Mouse (Mus musculus) small intestine, adult 2 months (tissue): Measurements from ENCODE around the gene Ermard. TPM values are rescaled to one million over a fixed set of nuclear protein-coding genes. Genes with fewer than 3 reads are reported as not detected.

Source experiments
- H3K27ac ChIP-seq: fragments of 200-500 bp; 2 replicates; pipeline ENCODE4 v1.5.1; 2012; ENCODE audit warnings: low read depth, low read length, control low read depth, inconsistent platforms; ENCODE audit not compliant: insufficient read depth
- H3K27me3 ChIP-seq: fragments of 200-500 bp; 2 replicates; pipeline ENCODE4 v1.6.1; 2012; ENCODE audit warnings: mild to moderate bottlenecking, moderate library complexity, low read length, inconsistent platforms; ENCODE audit not compliant: control insufficient read depth, insufficient read depth
- H3K36me3 ChIP-seq: fragments of 200-500 bp; 2 replicates; pipeline ENCODE4 v1.6.1; 2012; ENCODE audit warnings: mild to moderate bottlenecking, low read length, control low read depth, inconsistent platforms; ENCODE audit not compliant: control insufficient read depth, insufficient read depth
- H3K4me1 ChIP-seq: fragments of 200-500 bp; 2 replicates; pipeline ENCODE4 v1.6.1; 2012; ENCODE audit warnings: low read length, inconsistent platforms, mixed read lengths; ENCODE audit not compliant: control insufficient read depth, insufficient read depth, insufficient read length
- H3K4me3 ChIP-seq: fragments of 200-500 bp; 2 replicates; pipeline ENCODE4 v1.5.1; 2012; ENCODE audit warnings: low read depth, mild to moderate bottlenecking, control low read depth, inconsistent platforms, low read length, moderate library complexity
- CTCF ChIP-seq: fragments of 200-500 bp; IDR thresholded peaks from 2 replicates; pipeline ENCODE4 v1.5.1; 2012; ENCODE audit warnings: low read depth, mild to moderate bottlenecking, control low read depth, inconsistent platforms, low read length, moderate library complexity, mixed read lengths; ENCODE audit not compliant: insufficient replicate concordance, insufficient read length; ENCODE audit errors: extremely low read depth
- POLR2A ChIP-seq: fragments of 200-500 bp; IDR thresholded peaks from 2 replicates; pipeline ENCODE4 v1.6.1; 2012; ENCODE audit warnings: low read depth, mild to moderate bottlenecking, control low read depth, inconsistent platforms, low read length, moderate library complexity
- WGBS: fragments of 180-500 bp; shearing (Covaris S2); methylation state at CpG from one replicate; pipeline ENCODE4 v1.1.7; 2018; 5-methylcytosine and 5-hydroxymethylcytosine counted together
- polyA plus RNA-seq: library from polyadenylated mRNA; depleted of rRNA; stranded (reverse); fragments of >200 nt; gene quantifications from 2 replicates; pipeline ENCODE4 v1.2.3, GENCODE M21; 2012

Ermard gene
- polyA plus RNA-seq, 1 experiment = 18.9 TPM

- no peak overlapping the region for H3K4me3 ChIP-seq
- H3K36me3 ChIP-seq = peaks cover 43% of the 10 kb centered on the region
- H3K27ac ChIP-seq = no peak overlapping the region
- TF ChIP-seq CTCF (no peak), POLR2A (no peak)
- no peaks in the 10 kb centered on the region for H3K27me3 ChIP-seq
- WGBS = 94% methylated on average over 14 of the region's 14 CpGs
- no peaks in the 10 kb centered on the region for H3K4me1 ChIP-seq
Measured at GRCm38 (mm10) chr17:15059646-15060045, 18.6 kb downstream of the Ermard start.

- H3K36me3 ChIP-seq = peaks cover 40% of the 10 kb centered on the region
- no peak overlapping the region for H3K27ac ChIP-seq
- no peaks in the 10 kb centered on the region for H3K27me3 ChIP-seq
- 93% methylated on average over 6 of the region's 6 CpGs for WGBS
- no peak for TF ChIP-seq CTCF
- no peak for TF ChIP-seq POLR2A
- no peak overlapping the region for H3K4me3 ChIP-seq
- H3K4me1 ChIP-seq = no peaks in the 10 kb centered on the region
Measured at GRCm38 (mm10) chr17:15060356-15060755, 19.3 kb downstream of the Ermard start.

GRCm38 (mm10) chr17:15065391-15066024 lies 24.5 kb downstream of the Ermard start:
- peak; percentile 52; the same call in 1 of the 2 replicates for TF ChIP-seq CTCF
- no peak for TF ChIP-seq POLR2A
- H3K4me3 ChIP-seq = no peak overlapping the region
- peaks cover 12% of the 10 kb centered on the region for H3K36me3 ChIP-seq
- peaks cover 23% of the 10 kb centered on the region for H3K4me1 ChIP-seq
- WGBS = 43% methylated on average over 13 of the region's 13 CpGs
- H3K27ac ChIP-seq = no peak overlapping the region
- H3K27me3 ChIP-seq = no peaks in the 10 kb centered on the region

GRCm38 (mm10) chr17:15066066-15066465 lies 25.1 kb downstream of the Ermard start:
- H3K4me3 ChIP-seq = no peak overlapping the region
- 63% methylated on average over 6 of the region's 6 CpGs for WGBS
- H3K36me3 ChIP-seq = peaks cover 12% of the 10 kb centered on the region
- H3K27ac ChIP-seq = no peak overlapping the region
- no peaks in the 10 kb centered on the region for H3K27me3 ChIP-seq
- peaks cover 23% of the 10 kb centered on the region for H3K4me1 ChIP-seq
- no peak for TF ChIP-seq CTCF
- no peak for TF ChIP-seq POLR2A

GRCm38 (mm10) chr17:15066911-15067310 lies 25.9 kb downstream of the Ermard start:
- WGBS = 89% methylated on average over 1 of the region's 1 CpGs
- Histone ChIP-seq H3K4me3 (no peak overlapping the region), H3K27me3 (no peaks in the 10 kb centered on the region), H3K27ac (no peak overlapping the region), H3K4me1 (peaks cover 23% of the 10 kb centered on the region), H3K36me3 (peaks cover 6% of the 10 kb centered on the region)
- no peak for TF ChIP-seq POLR2A
- no peak for TF ChIP-seq CTCF

GRCm38 (mm10) chr17:15068040-15068792 lies 27.2 kb downstream of the Ermard start:
- 46% methylated on average over 8 of the region's 8 CpGs for WGBS
- Histone ChIP-seq H3K27ac (peak overlapping the region; percentile 86), H3K4me3 (no peak overlapping the region), H3K27me3 (no peaks in the 10 kb centered on the region), H3K4me1 (peaks cover 23% of the 10 kb centered on the region), H3K36me3 (no peaks in the 10 kb centered on the region)
- TF ChIP-seq CTCF = no peak
- TF ChIP-seq POLR2A = no peak

GRCm38 (mm10) chr17:15069124-15069523 lies 28.1 kb downstream of the Ermard start:
- H3K36me3 ChIP-seq = no peaks in the 10 kb centered on the region
- 11% methylated on average over 2 of the region's 2 CpGs for WGBS
- TF ChIP-seq CTCF (no peak), POLR2A (no peak)
- H3K4me3 ChIP-seq = no peak overlapping the region
- peaks cover 23% of the 10 kb centered on the region for H3K4me1 ChIP-seq
- H3K27ac ChIP-seq = peak overlapping the region; percentile 5; the same call in 1 of the 2 replicates
- H3K27me3 ChIP-seq = no peaks in the 10 kb centered on the region
